Mouse (Mus musculus) liver, adult 2 months (tissue): Measurements from ENCODE around the gene Myf5. TPM values are rescaled to one million over a fixed set of nuclear protein-coding genes. Genes with fewer than 3 reads are reported as not detected.

Experiments
- DNase-seq: peaks from one replicate; pipeline ENCODE4 v3.0.0-alpha.2; 2011; ENCODE audit warnings: low read depth, low spot score; ENCODE audit errors: extremely low read depth
- H3K27ac ChIP-seq: fragments of 200-500 bp; replicated peaks from 2 replicates; pipeline ENCODE4 v1.5.1; 2012; ENCODE audit warnings: low read depth, mild to moderate bottlenecking, control low read depth, inconsistent platforms, low read length; ENCODE audit not compliant: insufficient read depth
- H3K27me3 ChIP-seq: fragments of 200-500 bp; 2 replicates; pipeline ENCODE4 v1.6.1; 2012; ENCODE audit warnings: mild to moderate bottlenecking, moderate library complexity, low read length, inconsistent platforms; ENCODE audit not compliant: control insufficient read depth, insufficient read depth
- H3K36me3 ChIP-seq: fragments of 200-500 bp; 2 replicates; pipeline ENCODE4 v1.6.1; 2012; ENCODE audit warnings: low read length, inconsistent platforms; ENCODE audit not compliant: control insufficient read depth, insufficient read depth
- H3K4me1 ChIP-seq: fragments of 200-500 bp; 2 replicates; pipeline ENCODE4 v1.6.1; 2011; ENCODE audit warnings: low read length; ENCODE audit not compliant: control insufficient read depth, insufficient read depth
- H3K4me3 ChIP-seq: fragments of 200-500 bp; 2 replicates; pipeline ENCODE4 v1.5.1; 2011; ENCODE audit warnings: low read depth, mild to moderate bottlenecking, control low read depth, low read length, moderate library complexity; ENCODE audit not compliant: insufficient read depth
- H3K79me2 ChIP-seq: fragments of 200-500 bp; 2 replicates; pipeline ENCODE4 v1.6.1; 2012; ENCODE audit warnings: inconsistent platforms, mild to moderate bottlenecking, low read length, moderate library complexity; ENCODE audit not compliant: control insufficient read depth, insufficient read depth
- H3K9ac ChIP-seq: fragments of 200-500 bp; 2 replicates; pipeline ENCODE4 v1.6.1; 2012; ENCODE audit warnings: low read depth, mild to moderate bottlenecking, control low read depth, inconsistent platforms, low read length
- CTCF ChIP-seq: fragments of 200-500 bp; IDR thresholded peaks from 2 replicates; pipeline ENCODE4 v1.5.1; 2011; ENCODE audit warnings: low read depth, low read length, control low read depth
- POLR2A ChIP-seq: fragments of 200-500 bp; IDR thresholded peaks from 2 replicates; pipeline ENCODE4 v1.6.1; 2011; ENCODE audit warnings: low read length, control low read depth; ENCODE audit not compliant: insufficient read depth; ENCODE audit errors: extremely low read depth
- WGBS: fragments of 180-500 bp; shearing (Covaris S2); methylation state at CpG from one replicate; pipeline ENCODE4 v1.1.7; 2018; 5-methylcytosine and 5-hydroxymethylcytosine counted together
- polyA plus RNA-seq: library from polyadenylated mRNA; depleted of rRNA; stranded (reverse); fragments of >200 nt; gene quantifications from 2 replicates; pipeline ENCODE4 v1.2.3, GENCODE M21; 2012; rRNA removed
- total RNA-seq: library from RNA; depleted of rRNA; stranded (reverse); fragments of >200 nt; gene quantifications from 2 replicates; pipeline ENCODE4 v1.2.3, GENCODE M21; 2014; rRNA removed

Myf5 gene
- total RNA-seq (not detected in 2 replicates), polyA plus RNA-seq (not detected in 2 replicates)

GRCm38 (mm10) chr10:107485870-107486269 lies at the start of gene Myf5:
Myf5 (minus strand) TSS chr10:107486134.
- Histone ChIP-seq H3K79me2 (no peaks in the 10 kb centered on the region), H3K4me3 (no peak within 1 kb of the TSS), H3K9ac (no peak within 1 kb of the TSS), H3K4me1 (no peaks in the 10 kb centered on the region), H3K27ac (no peak within 1 kb of the TSS), H3K27me3 (no peaks in the 10 kb centered on the region), H3K36me3 (no peaks in the 10 kb centered on the region)
- TF ChIP-seq POLR2A = no peak
- 79% methylated on average over 8 of the region's 8 CpGs for WGBS
- DNase-seq = no peak

GRCm38 (mm10) chr10:107528758-107529157 lies 42.8 kb upstream of the Myf5 start:
- 67% methylated on average over 1 of the region's 1 CpGs for WGBS

DNA sequence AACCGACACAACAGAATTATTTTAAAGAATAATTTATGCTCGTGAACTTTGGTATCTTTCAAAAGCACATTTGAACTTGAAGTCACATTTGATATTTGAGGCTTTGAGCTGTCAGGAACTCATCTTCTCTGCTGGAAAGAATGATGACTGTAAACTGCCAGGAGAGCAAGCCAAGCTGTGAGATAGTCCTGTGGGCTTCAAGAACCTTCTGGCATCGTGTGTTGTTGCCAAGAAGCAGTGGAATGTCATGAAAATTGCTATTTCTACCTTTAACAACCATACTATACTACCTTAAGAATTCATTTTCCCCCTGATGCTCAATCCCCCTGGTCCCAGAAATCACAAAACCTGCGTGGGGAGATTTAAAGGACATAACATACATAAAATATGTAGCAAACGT lies 33.3 kb upstream of the Myf5 start:
- H3K9ac ChIP-seq = no peak overlapping the region
- H3K79me2 ChIP-seq = no peaks in the 10 kb centered on the region
- H3K4me3 ChIP-seq = no peak overlapping the region
- H3K4me1 ChIP-seq = no peaks in the 10 kb centered on the region
- no peaks in the 10 kb centered on the region for H3K36me3 ChIP-seq
- no peak for DNase-seq
- no peaks in the 10 kb centered on the region for H3K27me3 ChIP-seq
- no peak for TF ChIP-seq CTCF
- TF ChIP-seq POLR2A = no peak
- 68% methylated on average over 5 of the region's 5 CpGs for WGBS
- H3K27ac ChIP-seq = no peak overlapping the region

More at GRCm38 (mm10) chr10:107528758-107529157, 42.8 kb upstream of the Myf5 start:
- TF ChIP-seq POLR2A (no peak), CTCF (no peak)
- no peak overlapping the region for H3K9ac ChIP-seq
- H3K4me3 ChIP-seq = no peak overlapping the region
- no peaks in the 10 kb centered on the region for H3K4me1 ChIP-seq
- H3K27ac ChIP-seq = no peak overlapping the region
- H3K79me2 ChIP-seq = no peaks in the 10 kb centered on the region
- DNase-seq = no peak
- no peaks in the 10 kb centered on the region for H3K27me3 ChIP-seq
- H3K36me3 ChIP-seq = no peaks in the 10 kb centered on the region

- 83% methylated on average over 7 of the region's 7 CpGs for WGBS
- TF ChIP-seq POLR2A = no peak
- TF ChIP-seq CTCF = no peak
Observed at GRCm38 (mm10) chr10:107516641-107517040, 30.7 kb upstream of the Myf5 start.

GRCm38 (mm10) chr10:107514735-107515134 lies 28.8 kb upstream of the Myf5 start:
- Histone ChIP-seq H3K27ac (no peak overlapping the region), H3K27me3 (no peaks in the 10 kb centered on the region), H3K4me3 (no peak overlapping the region), H3K36me3 (no peaks in the 10 kb centered on the region), H3K9ac (no peak overlapping the region), H3K4me1 (no peaks in the 10 kb centered on the region), H3K79me2 (no peaks in the 10 kb centered on the region)
- 87% methylated on average over 7 of the region's 7 CpGs for WGBS
- TF ChIP-seq CTCF (no peak), POLR2A (no peak)
- DNase-seq = no peak

More at GRCm38 (mm10) chr10:107516641-107517040, 30.7 kb upstream of the Myf5 start:
- Histone ChIP-seq H3K9ac (no peak overlapping the region), H3K27me3 (no peaks in the 10 kb centered on the region), H3K27ac (no peak overlapping the region), H3K4me1 (no peaks in the 10 kb centered on the region), H3K4me3 (no peak overlapping the region), H3K36me3 (no peaks in the 10 kb centered on the region), H3K79me2 (no peaks in the 10 kb centered on the region)
- no peak for DNase-seq

GRCm38 (mm10) chr10:107506397-107506796 lies 20.5 kb upstream of the Myf5 start:
- Histone ChIP-seq H3K79me2 (no peaks in the 10 kb centered on the region), H3K27ac (no peak overlapping the region), H3K4me3 (no peak overlapping the region), H3K36me3 (no peaks in the 10 kb centered on the region), H3K4me1 (no peaks in the 10 kb centered on the region), H3K27me3 (no peaks in the 10 kb centered on the region), H3K9ac (no peak overlapping the region)
- 80% methylated on average over 2 of the region's 2 CpGs for WGBS
- DNase-seq = no peak
- TF ChIP-seq CTCF (no peak), POLR2A (no peak)
